Mouse (Mus musculus) gonadal fat pad, adult 2 months (tissue): ENCODE measurements around the gene Gm28710. TPM values are rescaled to one million over a fixed set of nuclear protein-coding genes. Genes with fewer than 3 reads are reported as not detected.

Source experiments
- DNase-seq: peaks from one replicate; pipeline ENCODE4 v3.0.0-alpha.2; 2012; ENCODE audit warnings: low read depth
- polyA plus RNA-seq: library from polyadenylated mRNA; depleted of rRNA; stranded (reverse); fragments of >200 nt; gene quantifications from 2 replicates; pipeline ENCODE4 v1.2.3, GENCODE M21; 2012; rRNA removed

Gene Gm28710
- not detected in 2 replicates for polyA plus RNA-seq

DNA sequence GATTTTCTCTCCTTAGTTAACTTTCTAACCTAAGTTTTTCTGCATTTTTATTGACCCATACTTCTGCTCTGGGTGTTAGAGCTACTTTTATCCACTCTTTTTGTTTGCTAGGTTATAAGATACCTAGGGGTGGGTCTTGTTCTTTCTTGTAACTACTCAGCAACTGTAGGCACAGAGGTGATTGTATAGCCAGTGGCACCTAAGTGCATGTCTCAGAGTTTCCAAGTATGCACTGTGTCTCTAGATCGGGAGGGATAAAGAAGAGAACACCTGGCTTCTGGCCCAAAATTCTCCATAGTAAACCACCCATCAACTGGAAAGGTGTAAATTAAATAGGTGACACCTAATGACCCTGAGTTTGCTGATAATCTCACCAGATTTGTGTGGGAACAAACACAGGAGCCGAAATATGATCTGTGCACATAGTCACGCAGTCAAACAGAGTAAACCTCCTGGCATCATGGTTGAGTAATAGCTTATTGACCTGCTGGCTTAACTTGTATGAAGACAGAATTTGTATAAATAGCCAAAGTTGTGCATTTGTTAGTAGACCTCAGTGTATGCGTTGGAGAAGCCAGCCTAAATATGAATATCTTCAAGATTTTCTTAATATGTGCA lies at the start of gene Gm28710:
Gene Gm28710, plus strand, starts transcription at position 568 of the 618 bp plus-strand sequence.
- DNase-seq = no peak

DNA sequence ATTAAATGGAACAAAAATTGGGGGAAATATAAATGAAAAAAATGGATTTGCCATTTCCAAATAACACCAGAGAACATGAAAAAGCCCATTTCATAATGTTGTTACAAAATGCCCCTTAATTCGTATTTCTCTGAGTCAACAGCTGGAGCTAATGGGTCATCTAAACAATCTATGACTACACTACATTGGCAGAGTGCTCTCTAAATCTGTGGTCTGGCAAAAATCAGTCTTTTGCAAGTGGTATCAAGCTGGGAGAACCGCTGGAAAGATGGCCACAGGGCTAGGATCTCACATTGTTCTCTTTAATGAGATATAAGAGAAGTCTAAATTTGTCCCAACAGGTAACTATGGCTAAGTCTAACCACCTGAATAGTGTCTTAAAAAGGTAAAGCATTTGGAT lies 14.4 kb upstream of the Gm28710 start:
- no peak for DNase-seq

DNA sequence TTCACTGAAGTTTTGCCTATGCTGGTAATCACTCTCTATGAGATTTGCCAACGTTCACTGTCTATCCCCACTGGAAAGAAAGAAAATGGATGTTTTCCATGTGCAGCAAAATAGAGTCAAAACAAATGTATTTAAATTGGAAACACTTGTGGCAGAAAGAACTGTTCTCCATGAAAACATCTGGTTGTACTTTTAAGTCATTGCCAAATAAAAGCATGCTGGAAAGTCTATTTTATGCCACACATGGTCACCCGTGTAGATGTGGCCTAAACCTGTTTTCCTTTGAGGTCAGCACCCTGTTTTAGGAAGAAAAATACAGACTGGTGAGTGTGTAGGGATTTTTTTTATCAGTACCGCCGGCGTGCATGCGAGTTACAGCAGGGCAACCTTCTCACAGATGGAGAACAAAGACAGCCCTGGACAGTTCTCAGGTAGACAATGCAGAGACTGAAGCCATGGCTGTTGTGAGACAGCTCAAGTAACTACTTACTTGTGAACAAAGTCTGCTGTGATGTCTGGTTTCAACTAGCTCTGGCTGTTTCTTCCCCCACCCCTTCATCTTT lies 12.9 kb upstream of the Gm28710 start:
- no peak for DNase-seq

DNA sequence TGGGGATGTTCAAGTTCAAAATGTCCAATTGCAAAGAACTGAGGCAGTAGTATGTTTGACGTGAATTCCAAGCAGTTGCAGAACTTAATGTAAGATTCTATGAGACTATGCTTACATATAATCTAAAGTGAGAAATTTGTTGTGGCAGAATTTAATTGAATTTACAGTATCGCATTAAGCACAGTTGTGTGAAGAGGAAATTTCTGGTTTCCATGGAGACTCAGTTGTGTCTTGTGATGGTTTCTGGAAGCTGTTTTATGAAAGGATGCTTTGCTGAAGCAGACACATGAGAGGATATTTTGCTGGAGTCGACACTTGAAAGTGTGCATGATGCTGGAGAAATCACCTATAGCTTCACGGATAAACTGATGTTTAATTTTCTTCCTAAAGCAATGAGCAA lies 6.0 kb upstream of the Gm28710 start:
- DNase-seq = no peak

DNA sequence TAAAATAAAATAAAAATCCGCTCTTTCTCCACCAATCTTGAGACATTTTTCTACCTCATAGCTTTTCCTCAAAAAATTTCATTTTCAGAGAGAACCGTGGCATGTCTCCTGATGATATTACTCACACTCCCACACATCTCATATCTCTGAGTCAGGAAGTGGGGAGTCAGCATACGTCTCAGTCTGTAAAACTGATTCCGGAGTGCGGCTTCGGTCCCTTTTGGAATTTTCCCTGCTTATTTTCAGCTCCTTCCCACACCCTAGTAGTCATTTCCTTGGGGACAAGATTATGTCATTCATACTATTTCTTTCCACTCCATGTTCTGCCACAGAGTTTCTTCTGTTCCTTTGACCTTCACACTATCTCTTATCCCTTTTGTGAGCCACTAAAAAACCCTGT lies 3.4 kb downstream of the Gm28710 start:
- no peak for DNase-seq

DNA sequence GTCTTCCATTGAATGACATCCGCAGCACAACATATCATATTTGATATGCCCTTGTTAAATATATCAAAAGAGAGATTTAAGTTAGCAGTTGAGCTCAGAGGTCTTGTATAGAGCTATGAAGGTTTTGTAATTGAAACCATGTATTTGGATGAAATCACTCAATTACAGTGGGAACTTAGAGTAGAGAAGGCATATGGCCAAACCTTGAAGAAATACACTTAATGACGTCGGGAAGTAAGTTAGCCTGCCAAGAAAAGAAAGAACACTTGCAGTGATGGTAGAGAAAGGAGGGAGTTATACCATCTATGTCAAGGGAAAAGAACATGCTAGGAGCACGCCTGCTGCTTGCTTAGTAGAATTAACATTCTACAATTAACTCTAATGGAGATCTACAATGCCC lies 11.1 kb downstream of the Gm28710 start:
- no peak for DNase-seq

DNA sequence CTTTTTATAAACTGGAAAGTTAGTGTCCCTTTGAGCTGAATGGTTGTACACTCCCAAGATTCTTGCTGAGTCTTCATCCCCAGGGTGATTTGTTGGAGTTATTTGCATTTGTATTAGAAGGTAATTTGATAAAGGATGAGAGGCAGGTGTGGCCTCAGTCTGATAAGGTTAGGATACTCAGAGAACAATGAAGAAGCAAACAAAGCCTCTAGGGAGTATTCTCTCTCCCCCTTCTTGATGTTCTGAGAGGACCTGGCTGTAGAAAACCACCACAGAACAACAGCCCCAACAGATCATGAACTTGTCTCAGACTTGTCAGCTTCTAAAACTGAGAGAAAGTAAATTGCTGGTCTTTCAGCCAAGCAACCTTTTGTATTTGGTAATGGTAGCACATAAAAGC lies 47.4 kb downstream of the Gm28710 start:
- no peak for DNase-seq

DNA sequence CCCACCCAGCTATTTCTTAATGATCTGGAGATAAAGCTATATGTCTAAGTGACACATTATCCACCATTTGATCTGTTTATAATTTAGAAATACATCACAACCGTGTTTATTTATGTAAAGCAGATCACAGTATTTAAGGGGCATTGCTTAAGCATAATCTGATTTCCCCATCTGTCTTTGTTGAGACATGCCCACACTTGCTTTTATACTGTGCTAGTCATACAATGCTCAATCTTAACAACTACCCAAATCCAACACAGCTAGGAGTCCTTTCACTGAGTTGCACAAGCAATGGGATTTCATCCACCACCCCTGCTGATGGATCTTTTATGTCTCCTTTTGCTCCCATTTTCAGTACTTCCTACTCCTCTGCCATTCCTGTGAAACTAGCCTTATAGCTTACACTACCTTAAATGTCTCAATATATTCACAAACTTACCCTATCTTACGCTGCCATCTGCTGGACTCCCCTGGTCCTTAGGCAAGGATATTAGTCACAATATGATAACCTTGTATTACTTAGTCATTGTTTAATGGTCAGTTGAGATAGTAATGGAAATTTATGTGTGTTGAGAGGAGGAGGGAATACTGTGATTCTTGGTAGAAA lies 77.8 kb downstream of the Gm28710 start:
- DNase-seq = peak; percentile 12

DNA sequence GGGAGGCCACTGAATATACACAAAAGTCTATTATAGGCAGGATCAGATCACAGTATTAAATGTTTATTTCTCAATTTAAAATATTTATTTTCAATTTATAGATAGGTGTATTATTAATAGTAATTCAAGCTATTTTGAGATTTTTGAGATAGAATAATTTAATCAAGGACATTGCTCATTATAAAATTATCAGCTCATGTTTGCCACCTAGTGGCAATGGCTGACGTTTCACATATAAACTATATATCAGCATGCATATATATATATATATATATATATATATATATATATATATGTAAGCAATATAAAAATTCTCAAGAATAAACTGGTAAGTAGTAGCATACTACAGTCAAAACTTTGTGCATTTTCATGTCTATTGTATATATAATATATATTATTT lies 102.6 kb downstream of the Gm28710 start:
- DNase-seq = no peak

DNA sequence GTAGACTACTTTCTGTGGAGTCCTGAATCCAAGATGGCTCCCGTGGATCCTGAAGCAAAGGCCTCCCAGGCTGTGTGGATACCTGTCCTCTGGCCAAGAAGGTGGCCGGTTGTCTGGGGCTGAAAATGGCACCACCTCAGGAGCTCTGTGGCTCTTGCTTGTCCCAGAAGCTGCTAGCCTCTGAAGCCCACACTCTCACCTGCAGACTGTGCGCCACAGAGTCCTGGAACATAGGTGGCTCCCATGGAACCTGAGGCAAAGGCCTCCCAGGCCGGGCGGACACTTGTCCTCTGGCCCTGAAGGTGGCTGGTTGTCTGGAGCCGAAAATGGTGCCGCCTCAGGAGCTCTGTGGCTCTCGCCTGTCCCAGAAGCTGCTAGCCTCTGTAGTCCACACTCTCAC lies 128.2 kb downstream of the Gm28710 start:
- no peak for DNase-seq

DNA sequence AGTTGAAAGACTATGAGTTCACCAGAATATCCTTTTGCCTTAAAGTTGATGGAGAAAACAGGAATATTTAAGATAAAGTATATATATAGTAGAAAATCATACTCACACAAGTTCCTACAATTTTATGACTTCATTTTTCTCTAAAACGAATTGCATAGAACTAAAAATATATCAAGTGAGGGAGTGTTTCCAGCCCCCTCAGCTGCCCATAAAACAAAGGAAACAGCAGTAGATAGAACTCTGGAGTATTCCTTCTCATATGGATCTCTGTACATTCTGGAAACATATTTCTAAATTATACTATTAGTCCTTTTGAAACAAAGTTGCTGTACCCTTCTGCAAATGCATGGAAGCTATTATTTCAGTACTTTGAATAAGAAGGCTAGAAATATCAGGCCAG lies 130.9 kb downstream of the Gm28710 start:
- no peak for DNase-seq

Other genes with a start within 250 kb of the Gm28710 start
- gene Hgf, start 238.3 kb upstream of the Gm28710 start, polyA plus RNA-seq = 2.1 and 2.2 TPM in 2 replicates